Mouse (Mus musculus): ENCODE measurements around the gene Rln3.

The Rln3 gene

DNA sequence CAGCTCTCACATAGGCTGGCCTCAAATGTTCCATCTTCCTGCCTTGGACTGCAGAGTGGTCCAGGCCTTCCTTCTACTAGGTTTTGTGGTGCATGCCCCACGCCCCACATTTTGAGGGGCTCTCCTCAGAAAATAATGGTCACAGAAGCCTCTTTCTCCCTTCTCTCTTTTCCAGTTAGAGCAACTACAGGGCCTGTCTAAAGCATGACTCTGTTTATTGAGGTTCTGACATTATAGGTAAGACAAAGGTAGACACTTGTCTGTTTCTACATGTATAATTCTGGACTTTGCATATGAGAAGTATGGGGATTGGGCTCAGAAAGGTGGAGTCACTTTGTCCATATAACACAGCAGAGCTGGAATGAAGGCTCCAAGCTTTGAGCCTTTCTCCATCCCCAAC, 20.2 kb upstream of the Rln3 start, which contains the start of gene Gm10643:
TSS of gene Gm10643 (minus strand) at position 101 of the 400 bp plus-strand sequence.
- no peak for DNase-seq

DNA sequence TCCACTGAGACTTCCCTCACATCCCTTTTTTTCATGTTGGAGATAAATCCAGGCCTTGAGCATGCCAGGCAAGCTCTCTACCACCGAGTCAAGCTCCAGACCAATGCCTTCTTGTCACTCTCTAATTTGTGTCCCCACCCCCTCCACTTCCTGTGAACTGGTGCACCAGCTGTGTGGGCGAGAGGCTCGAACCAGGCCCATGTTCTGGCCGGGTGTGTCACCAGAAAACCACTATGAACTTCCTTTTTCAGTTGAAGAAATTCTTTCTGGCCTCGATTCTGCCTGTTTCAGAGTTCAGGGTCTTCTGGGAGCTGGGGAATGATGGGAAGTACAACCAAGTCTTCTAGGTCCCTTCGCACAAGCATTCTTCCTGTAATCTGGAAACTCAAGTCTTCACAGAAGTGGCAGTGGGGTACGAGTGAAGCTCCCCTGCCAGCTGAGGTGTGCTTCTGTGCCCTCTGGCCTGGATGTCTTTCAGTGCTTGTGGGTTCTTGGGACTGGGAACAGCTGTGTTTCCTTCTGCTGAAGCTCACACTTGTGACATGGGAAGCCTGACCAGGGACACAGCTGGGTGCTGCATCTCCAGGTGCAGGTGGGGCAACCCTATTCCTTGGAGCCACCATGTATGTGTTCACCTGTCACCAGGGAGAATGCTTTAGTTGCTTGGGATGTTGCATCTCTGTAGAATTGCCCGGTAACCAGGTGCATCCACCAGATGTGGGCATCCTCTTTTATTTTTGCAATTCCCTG, 19.2 kb upstream of the Rln3 start:
- DNase-seq, result peak; percentile 82

- no peak for DNase-seq
Observed at GRCm38 (mm10) chr8:84060245-84060644, 15.4 kb upstream of the Rln3 start.

- DNase-seq, result no peak
Observed at GRCm38 (mm10) chr8:84059226-84059625, 14.4 kb upstream of the Rln3 start.

DNA sequence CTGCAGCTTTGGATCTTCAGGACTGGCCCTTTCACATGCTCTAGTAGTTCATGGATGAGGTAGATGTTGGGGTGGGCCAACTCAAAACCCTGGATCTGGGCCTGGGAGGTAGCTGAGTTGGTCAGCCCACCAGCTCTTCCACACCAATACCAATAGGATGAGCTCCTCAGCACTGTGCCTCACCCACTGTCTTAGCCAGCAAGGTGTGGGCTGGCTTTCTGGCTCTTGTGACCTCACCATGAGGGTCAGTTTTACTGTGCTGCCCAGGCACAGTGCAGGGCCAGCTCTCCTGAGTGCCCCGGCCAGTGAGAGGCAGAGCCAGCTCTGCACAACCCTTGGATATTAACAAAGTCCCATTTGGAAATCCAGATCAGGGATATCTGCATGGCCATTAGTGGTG, 13.0 kb upstream of the Rln3 start:
- DNase-seq, result no peak

- no peak for DNase-seq
Observed at GRCm38 (mm10) chr8:84053229-84053628, 8.4 kb upstream of the Rln3 start.

- DNase-seq, result no peak
Observed at GRCm38 (mm10) chr8:84052746-84053145, 7.9 kb upstream of the Rln3 start.

DNA sequence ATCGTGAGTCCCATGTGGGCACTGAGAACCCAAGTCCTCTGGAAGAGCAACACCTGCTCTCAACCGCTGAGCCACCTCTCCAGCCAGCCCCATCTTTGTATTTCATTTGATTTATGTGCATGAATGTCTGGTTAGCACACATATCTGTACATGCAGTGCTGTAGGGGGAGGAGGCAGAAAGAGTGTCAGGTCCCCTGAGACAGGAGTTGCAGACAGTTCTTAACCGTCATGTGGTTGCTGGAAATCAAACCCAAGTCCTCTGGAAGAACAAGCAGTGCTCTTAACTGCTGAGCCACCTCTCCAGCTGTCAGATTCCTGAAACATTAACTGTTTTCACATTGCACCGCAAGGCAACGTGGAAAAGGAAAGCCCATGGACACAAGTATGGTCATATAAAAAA, 3.4 kb upstream of the Rln3 start:
- DNase-seq, result no peak

DNA sequence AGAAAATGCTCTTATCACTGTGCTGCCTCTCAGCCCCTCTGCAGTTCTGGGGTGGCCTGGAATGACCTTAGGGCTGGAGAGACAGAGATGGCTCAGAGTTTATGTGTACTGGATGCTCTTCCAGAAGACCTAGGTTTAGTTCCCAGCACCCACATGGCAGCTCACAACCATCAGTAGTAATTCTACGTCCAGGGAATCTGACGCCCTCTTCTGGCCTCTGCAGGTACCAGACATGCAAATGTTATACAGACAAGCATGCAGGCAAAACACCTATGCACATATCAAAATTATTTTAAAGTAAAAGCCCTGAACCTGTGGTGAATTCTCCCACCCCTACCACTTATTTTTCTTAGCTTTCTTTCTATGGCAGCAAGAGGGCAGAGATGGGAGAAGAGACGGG, 1.7 kb upstream of the Rln3 start:
- DNase-seq, result no peak

- DNase-seq, result no peak
Observed at GRCm38 (mm10) chr8:84044103-84044502, 697 bp downstream of the Rln3 start.

GRCm38 (mm10) chr8:84042948-84043342, 1.9 kb downstream of the Rln3 start:
- DNase-seq, result no peak

DNA sequence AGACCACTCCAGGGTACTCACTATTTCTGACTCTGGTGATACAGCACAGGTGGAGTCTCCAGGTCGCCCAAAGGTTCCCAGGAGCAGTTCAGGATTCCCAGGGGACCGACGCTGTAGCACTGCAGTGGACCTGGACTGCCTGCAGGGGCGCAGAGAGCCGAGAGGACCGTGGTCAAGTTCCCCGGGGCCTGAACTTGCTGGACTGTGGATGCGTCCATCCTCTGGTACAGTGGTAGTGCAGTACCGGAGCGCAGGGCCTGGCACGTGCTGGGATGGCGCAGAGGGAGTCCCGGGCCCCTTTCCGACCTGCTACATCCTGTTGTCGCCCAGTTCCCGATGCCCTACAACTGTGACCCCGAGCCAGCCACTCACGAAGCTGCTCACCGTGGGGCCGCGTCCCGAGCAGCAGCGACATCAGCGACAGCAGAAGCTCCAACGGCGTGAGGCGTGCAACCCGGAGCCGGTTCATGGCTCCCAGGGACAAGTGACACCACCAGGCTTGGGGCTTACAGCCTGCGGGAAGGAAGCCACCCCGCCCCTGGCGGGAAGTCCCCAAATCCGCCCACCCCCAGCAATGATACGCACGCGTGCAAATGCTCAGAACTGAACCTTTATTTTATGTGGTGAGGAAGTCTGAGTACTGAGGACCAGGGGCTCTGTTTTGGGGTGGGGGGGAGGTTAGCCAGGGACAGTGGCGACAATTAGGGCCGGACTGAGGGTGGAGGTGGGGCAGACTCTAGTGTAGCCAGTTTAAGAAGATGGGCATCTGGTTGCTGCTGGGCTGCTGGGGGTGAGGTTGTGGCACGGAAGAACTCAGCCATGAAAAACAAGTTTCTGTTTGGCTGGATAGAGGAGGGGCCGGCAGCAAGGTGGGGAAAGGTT, 2.5 kb downstream of the Rln3 start, which contains the start of gene Il27ra:
TSS of gene Il27ra (minus strand) at position 524 of the 882 bp plus-strand sequence.
- peak; percentile 83 for DNase-seq

DNA sequence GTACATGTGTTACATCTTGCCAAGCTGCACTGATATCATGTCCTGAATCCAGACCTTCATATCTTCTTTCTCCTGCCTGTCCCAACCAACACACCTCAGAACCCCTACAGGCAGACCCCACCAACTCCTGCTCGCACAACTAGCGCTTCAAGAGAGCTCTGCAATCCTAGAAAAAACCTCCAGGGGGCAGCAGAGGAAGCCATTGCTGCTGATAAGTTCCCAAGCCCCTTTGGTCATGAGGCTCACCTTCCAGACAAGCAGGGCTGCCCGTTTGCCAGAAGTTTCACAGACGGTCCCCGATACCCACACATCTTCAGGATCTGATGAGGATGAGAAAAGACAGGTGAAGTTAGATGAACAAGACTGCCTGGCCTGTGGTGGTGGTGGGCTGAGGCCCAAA, 5.8 kb downstream of the Rln3 start:
- peak; percentile 83 for DNase-seq

GRCm38 (mm10) chr8:84038015-84038414, 6.8 kb downstream of the Rln3 start:
- DNase-seq, result no peak

DNA sequence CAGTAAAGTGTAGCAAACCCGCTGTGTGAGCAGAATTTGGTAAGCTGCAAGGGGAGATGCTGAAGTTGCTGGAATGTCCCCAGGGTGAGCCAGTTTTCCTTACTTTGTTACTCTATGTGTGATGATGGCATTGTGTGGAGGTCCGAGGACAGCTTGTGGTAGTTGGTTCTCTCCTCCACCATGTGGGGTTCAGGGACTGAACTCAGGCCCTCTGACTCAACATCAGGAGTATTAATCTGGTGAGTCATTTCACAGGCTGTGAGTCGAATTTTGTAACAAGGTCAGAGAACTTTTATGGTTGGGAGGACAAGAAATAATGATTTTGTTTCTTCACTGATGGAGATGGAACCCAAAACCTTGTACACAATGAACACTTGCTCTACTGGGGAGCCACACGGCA, 12.0 kb downstream of the Rln3 start:
- no peak for DNase-seq

DNA sequence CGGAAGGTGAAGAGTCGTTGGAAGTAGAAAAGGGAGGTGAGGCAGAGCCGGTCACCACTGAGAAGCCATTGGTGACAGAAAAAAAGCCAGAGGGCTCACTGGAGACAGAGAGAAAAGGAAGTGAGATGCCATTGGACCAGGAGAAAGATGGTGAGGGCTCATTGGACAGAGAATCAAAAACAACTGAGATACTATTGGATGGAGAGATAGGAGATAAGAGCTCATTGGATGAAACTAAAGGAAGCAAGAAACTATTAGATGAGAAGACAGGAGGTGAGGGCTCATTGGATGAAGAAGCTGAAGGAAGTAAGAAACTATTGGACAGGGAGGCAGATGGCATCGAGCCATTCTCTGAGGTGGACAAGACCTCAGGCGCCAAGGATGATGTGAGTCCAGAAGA, 15.5 kb downstream of the Rln3 start:
- no peak for DNase-seq

DNA sequence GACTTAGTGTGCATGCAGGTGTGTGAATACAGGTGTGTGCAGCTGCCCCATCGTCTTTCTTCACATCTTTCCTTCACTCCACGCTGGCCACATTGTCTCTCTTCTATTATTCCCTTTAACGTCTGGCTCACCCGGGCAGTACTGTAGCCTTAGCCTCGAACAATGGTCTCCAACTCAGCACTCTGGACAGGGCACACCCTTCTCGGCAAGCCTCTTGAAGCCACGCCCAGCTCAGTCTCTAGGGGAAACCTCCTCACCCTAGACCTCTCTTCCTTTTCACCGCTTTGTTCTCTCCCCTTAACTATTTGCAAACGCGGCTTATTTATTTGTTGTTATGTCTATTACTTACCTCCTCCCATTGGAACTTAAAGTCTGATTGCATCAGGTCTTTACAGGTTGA, 17.4 kb downstream of the Rln3 start:
- no peak for DNase-seq

- DNase-seq, result peak; percentile 80
Observed at GRCm38 (mm10) chr8:84025863-84026262, 18.9 kb downstream of the Rln3 start.

DNA sequence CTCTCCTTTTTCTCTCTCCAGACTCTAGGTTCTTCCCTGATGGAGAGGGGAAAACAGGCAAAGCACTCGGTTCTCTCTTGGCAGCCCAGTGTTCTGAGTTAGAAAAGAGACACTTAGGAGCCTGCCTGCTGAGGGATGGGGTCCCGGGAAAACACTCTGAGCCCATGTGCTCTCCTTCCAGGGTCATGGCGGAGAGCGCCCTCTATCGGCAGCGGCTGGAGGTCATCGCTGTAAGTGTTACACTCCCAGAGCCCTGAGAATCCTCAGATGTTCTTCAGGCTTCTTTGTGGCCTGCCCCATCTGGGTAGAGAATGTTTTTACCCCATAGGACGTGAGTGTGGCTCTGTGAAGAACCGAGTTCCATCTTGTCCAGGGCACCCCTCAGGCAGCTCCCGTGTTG, 20.6 kb downstream of the Rln3 start:
- peak; percentile 75 for DNase-seq

DNA sequence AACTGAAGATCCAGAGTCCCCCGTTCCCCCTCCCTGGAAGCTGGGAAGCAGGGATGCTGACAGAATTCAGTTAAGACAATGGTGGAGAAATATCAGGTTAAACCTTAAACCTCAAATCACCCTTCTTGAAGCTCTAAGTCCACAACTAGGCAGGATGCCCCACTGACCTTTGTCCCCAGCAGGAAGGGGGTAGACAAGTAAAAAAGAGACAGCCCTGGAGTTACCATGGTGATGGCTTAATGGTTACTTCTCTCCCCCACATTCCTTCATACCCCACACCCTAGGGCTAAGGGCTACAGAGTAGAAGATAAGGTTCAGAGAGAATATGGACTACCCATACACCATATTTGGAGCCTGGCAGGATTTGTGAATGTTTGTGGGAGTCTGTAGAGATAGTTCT, 21.2 kb downstream of the Rln3 start:
- no peak for DNase-seq

- no peak for DNase-seq
Observed at GRCm38 (mm10) chr8:84023085-84023484, 21.7 kb downstream of the Rln3 start.

- no peak for DNase-seq
Observed at GRCm38 (mm10) chr8:84021569-84021968, 23.2 kb downstream of the Rln3 start.

GRCm38 (mm10) chr8:84021096-84021495, 23.7 kb downstream of the Rln3 start, which contains the start of gene Palm3:
Gene Palm3, plus strand, starts transcription at chr8:84021471.
- no peak for DNase-seq

- no peak for DNase-seq
Observed at GRCm38 (mm10) chr8:84019738-84020137, 25.1 kb downstream of the Rln3 start.

All from thymus, postnatal 25 days (tissue).